Mouse (Mus musculus) adrenal gland (tissue): ENCODE results near the gene Prss57.

Experiments
- intact Hi-C: fragments of 180-260 bp; cut with DNase I; formaldehyde crosslinking; loops from one replicate; pipeline ENCODE4 v1.15.1; 2025
- long read RNA-seq, 2 experiments: library from polyadenylated mRNA; unstranded; transcript quantifications; one replicate each; pipeline ENCODE4 v2.0.0; 2020; ENCODE audit warnings: borderline replicate concordance in 1 of 2; ENCODE audit not compliant: insufficient replicate concordance in 1 of 2

Gene Prss57
- long read RNA-seq, experiment 1: 0 reads
- long read RNA-seq, experiment 2, partial matches to known transcripts: 0 of 2 reads
- long read RNA-seq, experiment 2, other reads (novel, unspliced or antisense): 2 of 2 reads

GRCm38 (mm10) chr10:79790861-79791260, at the start of gene Prss57:
Prss57 (minus strand) TSS chr10:79790961.
- intact Hi-C loops: no loop called here

- intact Hi-C loops: no loop called here
Observed at GRCm38 (mm10) chr10:79840091-79840490, 49.3 kb upstream of the Prss57 start.

- intact Hi-C loops: no loop called here
Observed at GRCm38 (mm10) chr10:79838151-79838550, 47.4 kb upstream of the Prss57 start.

DNA sequence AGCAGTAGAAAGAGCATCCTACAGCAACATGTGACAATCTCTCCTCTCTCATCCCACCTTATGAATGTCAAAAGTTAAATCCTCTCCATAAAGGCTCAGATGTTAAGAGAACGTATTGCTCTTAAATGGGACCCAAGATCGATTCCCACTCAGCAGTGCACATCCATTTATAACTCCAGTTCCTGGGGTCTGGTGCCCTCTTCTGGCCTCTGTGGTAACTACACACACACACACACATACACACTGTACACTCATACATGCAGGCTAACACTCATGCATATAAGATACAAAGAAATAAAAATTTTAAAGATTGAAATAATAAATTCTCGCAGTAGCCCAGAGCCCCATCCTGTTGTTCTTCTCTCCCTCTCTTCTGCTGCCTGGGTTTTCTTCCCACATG, 46.2 kb upstream of the Prss57 start:
- intact Hi-C loops: no loop called here

DNA sequence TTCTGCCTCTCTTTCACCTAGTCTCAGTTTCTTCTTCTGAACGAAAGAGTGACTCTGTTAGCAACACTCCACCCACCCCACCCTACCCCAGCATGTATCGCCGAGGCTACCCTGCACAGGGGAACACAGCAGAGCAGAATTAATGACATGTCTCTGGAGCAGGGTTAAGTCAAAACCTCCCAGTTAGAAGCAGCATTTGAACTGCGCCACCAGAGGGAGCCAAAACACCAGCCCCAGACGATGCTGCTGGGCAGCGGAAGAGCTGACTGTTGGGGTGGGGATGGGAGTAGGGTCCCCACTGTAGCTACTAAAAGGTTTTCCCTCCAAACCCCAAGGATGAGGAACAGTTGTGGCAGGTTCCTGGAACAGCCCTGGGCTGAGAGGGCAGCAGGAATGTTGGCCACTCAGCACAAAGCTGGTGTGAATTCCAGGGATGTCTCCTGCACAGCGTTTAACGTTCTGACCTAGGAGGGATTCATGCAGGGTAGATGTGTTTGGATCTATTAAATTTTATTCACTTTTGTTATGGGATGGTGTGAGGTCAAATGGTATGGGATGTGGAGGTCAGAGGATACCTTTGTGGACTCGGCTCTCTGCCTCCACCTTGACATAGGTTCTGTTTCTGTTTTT, 44.1 kb upstream of the Prss57 start:
- intact Hi-C loops: loop anchor here (1.0 to 5.0 kb wide), 4 partner anchors 32 to 122 kb away; no protein-coding TSS in a partner anchor

- intact Hi-C loops: loop anchor here (5.0 kb wide), 3 partner anchors 35 to 125 kb away; no protein-coding TSS in a partner anchor
Observed at GRCm38 (mm10) chr10:79832786-79833181, 42.0 kb upstream of the Prss57 start.

DNA sequence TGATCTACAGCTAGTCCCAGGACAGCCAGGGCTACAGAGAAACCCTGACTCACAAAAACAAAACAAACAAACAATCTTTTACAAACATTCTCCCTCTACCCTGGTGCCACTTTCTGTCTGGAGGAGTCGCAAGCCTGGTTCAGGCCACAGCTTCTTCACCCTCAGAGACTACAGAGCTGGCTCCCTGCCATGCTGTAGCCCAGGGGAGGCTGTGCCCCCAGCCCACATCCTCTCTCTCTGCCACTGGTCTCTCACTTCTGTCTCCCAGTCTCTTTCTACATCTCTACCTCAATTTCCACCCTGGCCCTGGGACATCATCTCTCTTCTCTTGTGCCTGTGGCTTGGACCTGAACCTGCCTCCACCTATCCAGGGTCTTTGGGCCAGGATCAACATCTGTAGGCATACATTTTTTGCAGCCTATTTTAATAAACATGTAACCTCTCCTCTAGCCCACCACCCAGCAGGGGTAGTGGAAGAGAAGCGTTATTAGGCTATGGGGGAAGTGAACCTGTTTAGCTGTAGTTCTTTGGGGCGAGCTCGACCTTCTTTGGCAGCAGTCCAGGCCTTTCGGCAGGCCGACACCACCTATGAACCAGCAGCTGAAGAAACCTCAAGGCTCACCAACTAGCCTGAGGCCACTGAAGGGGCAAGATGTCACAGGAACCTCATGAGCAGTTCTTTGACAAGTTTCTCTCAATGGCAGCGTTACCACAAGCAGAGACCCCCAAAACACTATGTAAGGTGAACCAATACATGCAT, 41.4 kb upstream of the Prss57 start:
- intact Hi-C loops: loop anchor here (5.0 kb wide), 3 partner anchors 35 to 125 kb away; no protein-coding TSS in a partner anchor

DNA sequence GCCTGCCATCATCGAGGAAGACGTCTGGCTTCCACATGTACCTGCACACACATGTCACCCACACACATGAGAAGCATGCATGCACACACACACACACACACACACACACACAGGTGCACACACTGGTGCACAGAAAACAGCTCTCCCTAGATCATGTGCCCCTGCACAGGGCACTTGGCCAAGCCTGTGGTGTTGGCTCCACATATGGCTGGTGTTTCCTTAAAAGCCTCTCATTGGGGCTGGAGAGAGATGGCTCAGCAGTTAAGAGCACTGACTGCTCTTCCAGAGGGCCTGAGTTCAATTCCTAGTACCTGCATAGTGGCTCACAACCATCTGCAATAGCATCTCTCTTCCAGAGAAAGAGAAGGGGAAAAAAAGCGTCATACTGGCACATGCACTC, 40.8 kb upstream of the Prss57 start:
- intact Hi-C loops: loop anchor here (5.0 kb wide), 3 partner anchors 36 to 126 kb away; no protein-coding TSS in a partner anchor

GRCm38 (mm10) chr10:79824413-79824812, 33.7 kb upstream of the Prss57 start:
- intact Hi-C loops: loop anchor here (5.0 kb wide), 1 partner anchor 42 kb away; no protein-coding TSS in a partner anchor

DNA sequence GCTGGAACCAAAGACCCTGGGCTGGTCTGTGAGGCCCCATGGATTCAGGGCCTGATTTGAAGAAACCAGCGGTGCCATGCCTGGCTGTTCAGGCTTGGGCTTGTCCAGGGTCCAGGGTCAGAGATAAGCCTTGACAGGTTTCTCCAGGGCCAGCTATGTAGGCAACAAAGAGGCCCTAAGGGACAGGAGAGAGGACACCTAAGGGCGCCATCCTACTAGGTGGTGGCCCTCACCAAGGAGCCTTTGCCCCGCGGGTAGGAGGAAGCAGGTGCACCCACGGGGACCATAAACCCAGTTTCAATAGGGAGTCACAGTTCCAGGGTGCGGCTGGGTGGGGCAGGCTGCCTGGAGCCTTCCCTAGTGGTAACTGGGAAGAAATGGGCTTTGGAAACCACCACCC, 32.2 kb upstream of the Prss57 start:
- intact Hi-C loops: loop anchor here (5.0 kb wide), 1 partner anchor 41 kb away; no protein-coding TSS in a partner anchor

DNA sequence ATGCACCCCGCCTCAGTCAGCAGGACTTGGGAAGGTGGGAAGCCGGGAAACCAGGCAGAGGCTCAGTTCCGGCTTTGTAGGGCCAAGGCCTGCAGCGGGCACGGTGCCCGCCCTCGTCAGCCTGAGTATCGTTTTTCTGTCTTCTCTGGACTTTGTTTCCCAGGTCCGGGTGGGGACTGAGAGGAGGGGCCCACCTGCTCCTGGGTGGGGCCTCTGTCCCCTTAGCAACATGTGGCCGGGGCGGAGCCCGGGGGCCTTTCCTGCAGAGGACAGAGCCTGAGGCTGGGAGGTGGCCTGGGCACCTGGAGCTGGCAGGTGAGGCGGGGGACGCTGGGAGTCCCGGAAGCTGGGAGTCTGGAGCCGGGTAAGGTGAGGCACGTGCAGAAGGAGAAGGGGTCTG, 31.6 kb upstream of the Prss57 start:
- intact Hi-C loops: loop anchor here (5.0 kb wide), 1 partner anchor 40 kb away; no protein-coding TSS in a partner anchor

- intact Hi-C loops: loop anchor here (5.0 kb wide), 1 partner anchor 39 kb away; no protein-coding TSS in a partner anchor
Observed at GRCm38 (mm10) chr10:79821731-79822130, 31.0 kb upstream of the Prss57 start.

GRCm38 (mm10) chr10:79820782-79821181, 30.0 kb upstream of the Prss57 start, which contains the start of gene Misp:
Misp (plus strand) TSS chr10:79820989.
- intact Hi-C loops: loop anchor here (5.0 kb wide), 1 partner anchor 38 kb away; no protein-coding TSS in a partner anchor

DNA sequence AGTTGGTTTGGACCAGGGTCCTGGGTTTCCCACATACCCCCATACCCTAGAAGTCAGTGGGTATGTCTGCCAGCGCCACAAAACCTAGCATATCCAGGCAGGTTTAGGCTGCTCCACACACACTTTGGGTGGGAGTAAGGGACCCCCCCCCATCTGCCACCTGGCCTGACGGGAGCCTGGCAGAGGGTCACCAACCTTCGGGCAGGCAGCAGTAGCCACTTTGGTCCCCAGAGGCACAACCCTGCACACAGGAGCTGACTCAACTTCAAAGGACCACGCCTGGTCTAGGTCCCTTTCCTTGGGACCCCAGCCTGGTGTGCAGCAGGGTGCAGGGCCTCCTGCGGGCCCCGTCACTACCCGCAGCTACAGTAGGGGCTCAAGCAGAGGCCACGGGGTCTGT, 29.5 kb upstream of the Prss57 start:
- intact Hi-C loops: loop anchor here (5.0 kb wide), 1 partner anchor 38 kb away; no protein-coding TSS in a partner anchor

- intact Hi-C loops: loop anchor here (5.0 kb wide), 1 partner anchor 37 kb away; no protein-coding TSS in a partner anchor
Observed at GRCm38 (mm10) chr10:79819606-79820005, 28.8 kb upstream of the Prss57 start.

GRCm38 (mm10) chr10:79818225-79818624, 27.5 kb upstream of the Prss57 start:
- intact Hi-C loops: no loop called here

- intact Hi-C loops: no loop called here
Observed at GRCm38 (mm10) chr10:79817111-79817510, 26.4 kb upstream of the Prss57 start.

DNA sequence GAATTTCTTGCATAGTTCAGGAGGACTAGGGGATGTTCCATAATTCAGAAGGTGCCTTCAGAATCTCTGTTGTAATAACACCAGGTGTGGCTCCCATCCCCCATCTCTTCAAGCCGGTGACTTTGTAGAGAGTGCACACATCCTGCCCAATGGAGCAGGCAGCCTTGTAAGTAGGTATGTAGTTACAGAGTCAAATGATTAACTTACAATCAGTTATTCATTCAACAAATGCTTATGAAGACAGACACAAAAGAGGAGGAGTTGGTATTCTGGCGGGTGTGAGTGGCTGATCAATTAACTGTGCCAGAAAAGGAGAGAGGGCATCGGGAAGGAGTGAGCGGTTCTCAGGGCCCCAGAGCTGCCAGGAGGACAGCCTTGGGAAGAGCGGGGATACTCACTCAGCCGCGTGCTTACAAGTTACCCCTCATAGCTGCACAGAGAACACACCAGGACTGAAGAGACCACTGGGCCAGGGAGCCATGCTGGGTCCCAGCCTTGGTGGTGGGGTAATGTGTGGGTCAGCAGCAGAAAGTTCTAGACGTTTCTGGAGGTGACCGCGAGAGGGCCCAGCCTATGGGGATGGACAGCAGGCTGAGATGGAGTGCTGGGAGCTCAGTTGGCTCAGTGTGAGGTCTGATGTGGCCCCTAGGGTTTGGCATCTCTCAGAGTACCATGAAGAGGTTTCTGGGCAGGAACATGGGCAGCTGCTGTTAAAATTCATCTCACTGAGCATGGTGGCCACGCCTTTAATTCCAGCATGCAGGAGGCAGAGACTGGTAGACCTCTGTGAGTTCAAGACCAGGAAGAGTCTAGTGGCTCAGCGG, 25.1 kb upstream of the Prss57 start:
- intact Hi-C loops: no loop called here

GRCm38 (mm10) chr10:79814271-79814842, 23.6 kb upstream of the Prss57 start:
- intact Hi-C loops: loop anchor here (5.0 kb wide), 1 partner anchor 42 kb away; no protein-coding TSS in a partner anchor
